Mouse (Mus musculus) C2C12 (cell line): Measurements from ENCODE around the gene Mettl27. TPM values are rescaled to one million over a fixed set of nuclear protein-coding genes. Genes with fewer than 3 reads are reported as not detected.
"Not testable (repeated sequence)": the region's sequence is repeated elsewhere in the genome, so short reads cannot be mapped to it uniquely, and the experiment has no call there.

Source experiments
- H3K27me3 ChIP-seq: one replicate; pipeline ENCODE4 v1.6.1; 2011; ENCODE audit not compliant: control insufficient read depth, insufficient read depth, insufficient read length
- H3K36me3 ChIP-seq: one replicate; pipeline ENCODE4 v1.6.1; 2011; ENCODE audit not compliant: control insufficient read depth, insufficient read depth
- H3K4me3 ChIP-seq: one replicate; pipeline ENCODE4 v1.5.1; 2011; ENCODE audit warnings: mild to moderate bottlenecking, control low read depth; ENCODE audit not compliant: poor library complexity, insufficient read depth, severe bottlenecking
- H3K79me2 ChIP-seq: one replicate; pipeline ENCODE4 v1.6.1; 2011; ENCODE audit not compliant: control insufficient read depth, insufficient read depth
- H3K79me3 ChIP-seq: one replicate; pipeline ENCODE4 v1.6.1; 2011; ENCODE audit warnings: low read depth, control low read depth
- H3ac ChIP-seq: one replicate; pipeline ENCODE3; 2011; ENCODE audit warnings: low read depth; ENCODE audit not compliant: control insufficient read depth, insufficient read length
- CEBPB ChIP-seq: IDR thresholded peaks from one replicate; pipeline ENCODE4 v1.6.1; 2011; ENCODE audit warnings: low read depth, mild to moderate bottlenecking, control low read depth, moderate library complexity
- CTCF ChIP-seq: IDR thresholded peaks from one replicate; pipeline ENCODE4 v1.5.1; 2011; ENCODE audit not compliant: control insufficient read depth, insufficient read depth, insufficient read length
- FOSL1 ChIP-seq: IDR thresholded peaks from one replicate; pipeline ENCODE4 v1.8.0; 2011; ENCODE audit warnings: mild to moderate bottlenecking, low read length; ENCODE audit not compliant: poor library complexity, insufficient read depth, severe bottlenecking
- MAX ChIP-seq: IDR thresholded peaks from one replicate; pipeline ENCODE4 v1.6.1; 2011; ENCODE audit warnings: mild to moderate bottlenecking, control low read depth
- MYOD1 ChIP-seq: IDR thresholded peaks from one replicate; pipeline ENCODE4 v1.6.1; 2011; ENCODE audit warnings: low read depth; ENCODE audit not compliant: control insufficient read depth, insufficient read length
- MYOG ChIP-seq: IDR thresholded peaks from one replicate; pipeline ENCODE4 v1.6.1; 2011; ENCODE audit not compliant: control insufficient read depth, insufficient read length; ENCODE audit errors: extremely low read depth
- USF1 ChIP-seq: IDR thresholded peaks from one replicate; pipeline ENCODE4 v1.6.1; 2011; ENCODE audit warnings: low read depth, mild to moderate bottlenecking, control low read depth, moderate library complexity
- polyA plus RNA-seq: library from polyadenylated mRNA; unstranded; fragments of >200 nt; fragmentation: generic; extraction: Trizol; gene quantifications from one replicate; pipeline ENCODE4 v1.2.1, GENCODE M21; 2012; ENCODE audit warnings: missing spikeins

Mettl27 gene
- polyA plus RNA-seq, 1 experiment: 4.3 TPM

GRCm38 (mm10) chr5:134923141-134923540 is 9.0 kb upstream of the Mettl27 start:
- H3ac ChIP-seq: no peak overlapping the region
- no peaks in the 10 kb centered on the region for H3K79me3 ChIP-seq
- H3K4me3 ChIP-seq: no peak overlapping the region
- TF ChIP-seq FOSL1 (no peak), CTCF (no peak)
- no peaks in the 10 kb centered on the region for H3K79me2 ChIP-seq
- H3K27me3 ChIP-seq: peaks cover 10% of the 10 kb centered on the region
- no peaks in the 10 kb centered on the region for H3K36me3 ChIP-seq

GRCm38 (mm10) chr5:134926726-134927125 is 5.4 kb upstream of the Mettl27 start:
- Histone ChIP-seq H3K36me3 (no peaks in the 10 kb centered on the region), H3K27me3 (peaks cover 10% of the 10 kb centered on the region), H3K4me3 (no peak overlapping the region), H3K79me3 (no peaks in the 10 kb centered on the region), H3K79me2 (no peaks in the 10 kb centered on the region), H3ac (no peak overlapping the region)
- TF ChIP-seq MYOD1 (no peak), CEBPB (no peak), USF1 (no peak), FOSL1 (no peak), MAX (no peak), CTCF (no peak), MYOG (no peak)

- Histone ChIP-seq H3ac (no peak overlapping the region), H3K27me3 (no peaks in the 10 kb centered on the region), H3K4me3 (no peak overlapping the region), H3K79me2 (no peaks in the 10 kb centered on the region), H3K36me3 (no peaks in the 10 kb centered on the region), H3K79me3 (no peaks in the 10 kb centered on the region)
- TF ChIP-seq FOSL1 (no peak), CTCF (no peak), MYOG (no peak)
Measured at GRCm38 (mm10) chr5:134929988-134930387, 2.2 kb upstream of the Mettl27 start.

- no peaks in the 10 kb centered on the region for H3K79me3 ChIP-seq
Measured at GRCm38 (mm10) chr5:134932903-134933276, 722 bp downstream of the Mettl27 start.

GRCm38 (mm10) chr5:134933281-134933680 is 1.1 kb downstream of the Mettl27 start:
- no peak overlapping the region for H3K4me3 ChIP-seq

More at GRCm38 (mm10) chr5:134932903-134933276, 722 bp downstream of the Mettl27 start:
- TF ChIP-seq MYOD1 (no peak), CEBPB (no peak), FOSL1 (no peak), USF1 (no peak), MAX (no peak), CTCF (no peak), MYOG (no peak)
- H3K4me3 ChIP-seq: peak overlapping the region; percentile 40
- no peaks in the 10 kb centered on the region for H3K36me3 ChIP-seq
- H3K79me2 ChIP-seq: no peaks in the 10 kb centered on the region
- H3K27me3 ChIP-seq: no peaks in the 10 kb centered on the region
- peak overlapping the region; percentile 36 for H3ac ChIP-seq

GRCm38 (mm10) chr5:134933686-134934085 is 1.5 kb downstream of the Mettl27 start:
- not testable (repeated sequence) for H3K36me3 ChIP-seq, H3K79me3 ChIP-seq, H3K27me3 ChIP-seq, H3K4me3 ChIP-seq, H3K79me2 ChIP-seq, H3ac ChIP-seq

More at GRCm38 (mm10) chr5:134933281-134933680, 1.1 kb downstream of the Mettl27 start:
- H3K36me3 ChIP-seq: no peaks in the 10 kb centered on the region
- no peaks in the 10 kb centered on the region for H3K79me3 ChIP-seq
- no peaks in the 10 kb centered on the region for H3K79me2 ChIP-seq
- no peaks in the 10 kb centered on the region for H3K27me3 ChIP-seq
- TF ChIP-seq MAX (no peak), FOSL1 (no peak), CEBPB (no peak), MYOG (no peak), CTCF (no peak)
- H3ac ChIP-seq: no peak overlapping the region
